Comparison of ENCODE assay signal across 22 mouse cellular contexts in the genomic region with DNA sequence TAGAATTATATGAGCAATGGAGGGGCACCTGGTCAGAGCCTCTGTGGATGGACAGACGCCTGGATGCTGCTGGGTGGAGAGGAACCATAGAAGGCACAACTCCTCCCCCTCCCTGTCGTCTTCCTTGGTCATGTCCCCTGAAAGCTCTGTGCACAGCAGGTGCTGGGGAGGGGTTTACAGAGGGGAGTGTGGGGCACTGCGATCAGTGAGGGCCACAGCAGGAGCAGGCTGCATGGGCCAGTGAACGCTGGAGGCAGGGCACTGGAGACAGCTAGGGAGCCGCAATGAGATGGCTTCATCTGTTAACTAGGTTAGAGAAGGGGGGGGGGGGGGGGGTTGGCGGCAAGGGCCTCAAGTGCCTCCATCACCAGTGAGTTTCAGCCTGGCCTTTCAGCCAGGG. TPM values are rescaled to one million over a fixed set of nuclear protein-coding genes. Genes with fewer than 3 reads are reported as not detected.
DNase-seq lines count a peak whose midpoint lies in the region; ATAC-seq and TF ChIP-seq lines count a peak whose summit lies in the region.
"Had no signal": no experiment of that assay in that cellular context is flagged by ENCODE, and none has a peak within 500 bp of the region (broad histone marks: within the 10 kb centered on the region; RNA-seq: fewer than 3 reads in every experiment).

No protein-coding gene starts in this region.

- 0 out of 2 replicates have a peak overlapping the region, but pooled peaks have one; percentile 25 for H3K9ac ChIP-seq in heart, embryonic 12.5 days
- no peak overlapping the region for H3K9ac ChIP-seq in kidney, embryonic 15.5 days
- H3K9ac ChIP-seq in embryonic facial prominence, embryonic 14.5 days (ENCODE audit: low read depth, low read length): no peak overlapping the region
- H3K9ac ChIP-seq: embryonic facial prominence, embryonic 13.5 days; forebrain, embryonic 12.5 days; stomach, embryonic 15.5 days had no signal

- no peak overlapping the region for H3K4me3 ChIP-seq in cerebellum, adult 2 months (replicated peaks; ENCODE audit: insufficient read depth, low read depth, low read length)
- no peak overlapping the region for H3K4me3 ChIP-seq in heart, embryonic 12.5 days
- no peak overlapping the region for H3K4me3 ChIP-seq in kidney, embryonic 15.5 days (replicated peaks)
- H3K4me3 ChIP-seq in embryonic facial prominence, embryonic 14.5 days (ENCODE audit: low read depth, low read length): no peak overlapping the region
- H3K4me3 ChIP-seq: embryonic facial prominence, embryonic 13.5 days; erythroblast, embryonic 14.5 days; forebrain, embryonic 12.5 days; heart, embryonic 10.5 days; megakaryocyte, embryonic 14.5 days; stomach, embryonic 15.5 days had no signal

- no peaks in the 10 kb centered on the region for H3K36me3 ChIP-seq in heart, embryonic 12.5 days
- no peaks in the 10 kb centered on the region for H3K36me3 ChIP-seq in kidney, embryonic 15.5 days
- H3K36me3 ChIP-seq in embryonic facial prominence, embryonic 14.5 days (ENCODE audit: control insufficient read depth, insufficient read depth, low read length): no peaks in the 10 kb centered on the region
- H3K36me3 ChIP-seq: embryonic facial prominence, embryonic 13.5 days; forebrain, embryonic 12.5 days; heart, embryonic 10.5 days; stomach, embryonic 15.5 days had no signal

- DNase-seq in cerebellum, adult 9-11 months: peak; percentile 17
- DNase-seq in cerebellum, adult 2 months: no peak
- no peak for DNase-seq in heart, postnatal 4 days
- DNase-seq in kidney, postnatal 14 days: no peak
- peak; percentile 44 for DNase-seq in embryonic facial prominence, embryonic 14.5 days (ENCODE audit: low spot score)
- DNase-seq in lung, postnatal 10 days: no peak
- DNase-seq: embryo, embryonic 11 days; gastrocnemius, postnatal 10 days; kidney, postnatal 25 days; liver; lung, postnatal 4 days; right cerebral cortex, postnatal 25 days had no signal

- H3K27ac ChIP-seq in cerebellum, adult 2 months (ENCODE audit: insufficient read depth, low read length): no peak overlapping the region
- no peak overlapping the region for H3K27ac ChIP-seq in heart, embryonic 12.5 days (ENCODE audit: poor library complexity, severe bottlenecking)
- H3K27ac ChIP-seq in kidney, embryonic 15.5 days: no peak overlapping the region
- no peak overlapping the region for H3K27ac ChIP-seq in embryonic facial prominence, embryonic 14.5 days (replicated peaks; ENCODE audit: low read depth, low read length)
- H3K27ac ChIP-seq: embryonic facial prominence, embryonic 13.5 days; forebrain, embryonic 12.5 days; stomach, embryonic 15.5 days had no signal

- H3K4me1 ChIP-seq in cerebellum, adult 2 months (ENCODE audit: control insufficient read depth, insufficient read depth, low read length): peaks cover 16% of the 10 kb centered on the region
- peaks cover 10% of the 10 kb centered on the region; the same call in 1 of the 2 replicates for H3K4me1 ChIP-seq in heart, embryonic 12.5 days (replicated peaks)
- peaks cover 13% of the 10 kb centered on the region for H3K4me1 ChIP-seq in kidney, embryonic 15.5 days
- H3K4me1 ChIP-seq in embryonic facial prominence, embryonic 14.5 days (ENCODE audit: control insufficient read depth, insufficient read depth, low read length): no peaks in the 10 kb centered on the region
- H3K4me1 ChIP-seq: stomach, embryonic 15.5 days had no signal

- ATAC-seq in heart, embryonic 12.5 days (ENCODE audit: insufficient number of reproducible peaks, low FRiP score): no peak
- peak; percentile 52; the same call in 1 of the 2 replicates for ATAC-seq in kidney, embryonic 15.5 days (replicated peaks; ENCODE audit: low FRiP score)
- peak; percentile 81; the same call in 1 of the 2 replicates for ATAC-seq in embryonic facial prominence, embryonic 14.5 days (ENCODE audit: low read depth)
- ATAC-seq: inflammation-experienced regulatory T-cells, adult 6 months had no signal

- H3K27me3 ChIP-seq in cerebellum, adult 2 months (ENCODE audit: control insufficient read depth, insufficient read depth, low read length): no peaks in the 10 kb centered on the region
- no peaks in the 10 kb centered on the region for H3K27me3 ChIP-seq in heart, embryonic 12.5 days (replicated peaks)
- H3K27me3 ChIP-seq in kidney, embryonic 15.5 days: no peaks in the 10 kb centered on the region
- H3K27me3 ChIP-seq in embryonic facial prominence, embryonic 14.5 days (replicated peaks; ENCODE audit: control insufficient read depth, insufficient read depth, low read length): no peaks in the 10 kb centered on the region
- H3K27me3 ChIP-seq: embryonic facial prominence, embryonic 13.5 days; forebrain, embryonic 12.5 days; stomach, embryonic 15.5 days had no signal

- no peak for TF ChIP-seq CTCF in cerebellum, adult 2 months (IDR thresholded peaks at IDR 0.05; ENCODE audit: borderline replicate concordance, insufficient read depth, low read depth, low read length)

- no peak for TF ChIP-seq POLR2A in cerebellum, adult 2 months (IDR thresholded peaks at IDR 0.05; ENCODE audit: borderline replicate concordance, insufficient read depth, low read length)

- no peak overlapping the region for H3K4me2 ChIP-seq in heart, embryonic 12.5 days
- H3K4me2 ChIP-seq in kidney, embryonic 15.5 days: no peak overlapping the region
- H3K4me2 ChIP-seq in embryonic facial prominence, embryonic 14.5 days (ENCODE audit: low read depth, low read length): no peak overlapping the region
- H3K4me2 ChIP-seq: embryonic facial prominence, embryonic 13.5 days; forebrain, embryonic 12.5 days; stomach, embryonic 15.5 days had no signal

- 22% methylated on average over 6 of the region's 6 CpGs for WGBS in cerebellum, adult 2 months
- WGBS in heart, embryonic 12.5 days: 21% methylated on average over 6 of the region's 6 CpGs
- WGBS in kidney, embryonic 15.5 days: 18% methylated on average over 5 of the region's 6 CpGs
- 20% methylated on average over 5 of the region's 6 CpGs for WGBS in embryonic facial prominence, embryonic 14.5 days

- H3K9me3 ChIP-seq in heart, embryonic 12.5 days (replicated peaks): no peaks in the 10 kb centered on the region
- H3K9me3 ChIP-seq in kidney, embryonic 15.5 days (replicated peaks): no peaks in the 10 kb centered on the region
- no peaks in the 10 kb centered on the region for H3K9me3 ChIP-seq in embryonic facial prominence, embryonic 14.5 days (ENCODE audit: control insufficient read depth, low read length)
- H3K9me3 ChIP-seq: embryonic facial prominence, embryonic 13.5 days; forebrain, embryonic 12.5 days; G1E; heart, embryonic 10.5 days; megakaryocyte, embryonic 14.5 days; stomach, embryonic 15.5 days had no signal

RNA-seq across cellular contexts. Expression of gene Metap1d, which starts 13.0 kb away (rescaled TPM):
- 56.1 and 58.4 TPM in 2 replicates for polyA plus RNA-seq in cerebellum, adult 2 months (2012; rRNA removed)
- 35.6 and 35.8 TPM in 2 replicates for polyA plus RNA-seq in heart, embryonic 12.5 days (2016; fragmentation: Nextera tagmentation; extraction: Ambion mirVana)
- 10 to 100 TPM; 35.1 to 37.1 TPM for total RNA-seq in heart, postnatal 4 days (2021)
- 39.5 and 42.1 TPM in 2 replicates for polyA plus RNA-seq in kidney, embryonic 15.5 days (2015; fragmentation: Nextera tagmentation; extraction: Ambion mirVana)
- polyA plus RNA-seq in embryonic facial prominence, embryonic 14.5 days (2014; fragmentation: Nextera tagmentation; extraction: Ambion mirVana): 43.0 and 44.6 TPM in 2 replicates

Comparison
In these comparisons a context has a peak if more than half of its experiments do, and no peak if none do; other contexts are left out.
1. DNase-seq: peak in cerebellum, adult 9-11 months (single experiment) and embryonic facial prominence, embryonic 14.5 days (single experiment); none in cerebellum, adult 2 months (0 of 2), heart, postnatal 4 days (single experiment), kidney, postnatal 14 days (single experiment) and lung, postnatal 10 days (single experiment).